Mouse (Mus musculus) liver, postnatal 0 days (tissue): Measurements from ENCODE around the gene Tcp10a.
"Not testable (repeated sequence)": the region's sequence is repeated elsewhere in the genome, so short reads cannot be mapped to it uniquely, and the experiment has no call there.

ENCODE experiments used
- CTCF ChIP-seq: sonication (generic); IDR thresholded peaks from 2 replicates; pipeline ENCODE4 v1.5.1; 2016; ENCODE audit warnings: antibody characterized with exemption, low read depth
- EP300 ChIP-seq: IDR thresholded peaks from 2 replicates; pipeline ENCODE4 v1.6.1; 2016; ENCODE audit warnings: antibody characterized with exemption, low read depth, mild to moderate bottlenecking

DNA sequence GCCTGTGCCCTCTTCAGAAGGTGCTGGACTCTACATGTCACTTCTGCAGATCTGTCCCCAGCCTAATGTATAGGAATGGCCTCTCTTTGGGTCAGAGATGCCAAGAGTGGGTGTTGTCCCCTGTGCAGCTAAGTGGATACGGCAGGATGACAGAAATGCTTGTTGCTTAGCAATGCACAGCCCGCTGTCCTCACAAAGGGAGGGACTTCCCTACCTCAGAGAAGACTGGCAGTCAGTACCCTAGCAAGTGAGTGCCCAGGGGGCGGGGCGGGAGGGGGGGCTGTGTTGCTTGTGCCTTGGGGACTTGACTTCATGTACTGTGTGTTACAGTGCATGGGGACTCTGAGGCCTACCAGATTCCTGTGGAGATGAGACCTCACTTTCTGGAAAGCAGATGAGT is 35.4 kb downstream of the Tcp10a start:
- TF ChIP-seq CTCF, EP300: not testable (repeated sequence)
